Mouse (Mus musculus) adrenal gland, postnatal 36 days (tissue): ENCODE results near the gene Nrk. TPM values are rescaled to one million over a fixed set of nuclear protein-coding genes. Genes with fewer than 3 reads are reported as not detected.

Experiments used
- DNase-seq, 2 experiments: peaks; one replicate each; pipeline ENCODE4 v3.0.0; 2021; ENCODE audit warnings: mixed read lengths in 1 of 2
- long read RNA-seq, 2 experiments: library from polyadenylated mRNA; stranded (forward); transcript quantifications; one replicate each; pipeline ENCODE4 v2.0.0; 2021; ENCODE audit warnings: borderline sequencing depth in 2 of 2
- total RNA-seq, 2 experiments: library from RNA; stranded (reverse); gene quantifications; 2 replicates each; pipeline ENCODE4 v1.2.3; 2021

The Nrk gene
- total RNA-seq: under 1 TPM; 0.33 to 0.83 TPM
- long read RNA-seq, experiment 1: 0 reads
- long read RNA-seq, experiment 2: 0 reads

GRCm38 (mm10) chrX:138914041-138914776 is at the start of gene Nrk:
Gene Nrk (plus strand): TSS chrX:138914430.
- DNase-seq: peak; percentile 7

- DNase-seq: no peak
Measured at GRCm38 (mm10) chrX:138913366-138913765, 864 bp upstream of the Nrk start.

GRCm38 (mm10) chrX:138914777-138915114 is 516 bp downstream of the Nrk start:
- no peak for DNase-seq

GRCm38 (mm10) chrX:138919030-138919429 is 4.8 kb downstream of the Nrk start:
- DNase-seq: no peak

- no peak for DNase-seq
Measured at GRCm38 (mm10) chrX:138943905-138944304, 29.7 kb downstream of the Nrk start.

GRCm38 (mm10) chrX:138960713-138961112 is 46.5 kb downstream of the Nrk start:
- peak in 1 of 2 experiments; percentile 1 for DNase-seq

- no peak for DNase-seq
Measured at GRCm38 (mm10) chrX:138978501-138978900, 64.3 kb downstream of the Nrk start.

- DNase-seq: no peak
Measured at GRCm38 (mm10) chrX:138979249-138979648, 65.0 kb downstream of the Nrk start.

- DNase-seq: no peak
Measured at GRCm38 (mm10) chrX:139014524-139014923, 100.3 kb downstream of the Nrk start.

- no peak for DNase-seq
Measured at GRCm38 (mm10) chrX:139016540-139016939, 102.3 kb downstream of the Nrk start.

- DNase-seq: no peak
Measured at GRCm38 (mm10) chrX:139026532-139027097, 112.4 kb downstream of the Nrk start.

GRCm38 (mm10) chrX:139027296-139027695 is 113.1 kb downstream of the Nrk start:
- DNase-seq: no peak

GRCm38 (mm10) chrX:139027909-139028308 is 113.7 kb downstream of the Nrk start:
- no peak for DNase-seq

- DNase-seq: no peak
Measured at GRCm38 (mm10) chrX:139037666-139038065, 123.4 kb downstream of the Nrk start.

GRCm38 (mm10) chrX:139039314-139039713 is 125.1 kb downstream of the Nrk start:
- no peak for DNase-seq

- no peak for DNase-seq
Measured at GRCm38 (mm10) chrX:139041148-139041547, 126.9 kb downstream of the Nrk start.

- DNase-seq: no peak
Measured at GRCm38 (mm10) chrX:139051976-139052375, 137.7 kb downstream of the Nrk start.

- DNase-seq: no peak
Measured at GRCm38 (mm10) chrX:139053149-139053548, 138.9 kb downstream of the Nrk start.

Other genes starting within 250 kb of the Nrk start
- not detected for gene Serpina7, start 170.8 kb downstream of the Nrk start, total RNA-seq
- not detected for gene 4930513O06Rik, start 171.8 kb downstream of the Nrk start, total RNA-seq